Comparison of ENCODE assay signal across 8 mouse cellular contexts in genomic region chrX:7878495-7878894, GRCm38 (mm10). TPM values are rescaled to one million over a fixed set of nuclear protein-coding genes. Genes with fewer than 3 reads are reported as not detected.
DNase-seq lines count a peak whose midpoint lies in the region; ATAC-seq and TF ChIP-seq lines count a peak whose summit lies in the region.

No protein-coding gene starts in this region.

- TF ChIP-seq POLR2A in heart, adult 2 months (IDR thresholded peaks at IDR 0.05; ENCODE audit: insufficient read depth, low read depth, low read length) = no peak
- TF ChIP-seq POLR2A in thymus, adult 2 months (IDR thresholded peaks at IDR 0.05; ENCODE audit: control insufficient read depth, extremely low read depth, insufficient read depth, low read length, poor library complexity) = no peak

- H3K9ac ChIP-seq in heart, adult 2 months (ENCODE audit: low read depth, low read length) = peak overlapping the region; percentile 57
- H3K9ac ChIP-seq in embryonic facial prominence, embryonic 14.5 days (ENCODE audit: low read depth, low read length) = peak overlapping the region; percentile 54
- peak overlapping the region; percentile 30 for H3K9ac ChIP-seq in intestine, embryonic 14.5 days (ENCODE audit: low read length)
- peak overlapping the region; percentile 59 for H3K9ac ChIP-seq in midbrain, embryonic 14.5 days (replicated peaks; ENCODE audit: low read length)

- no peaks in the 10 kb centered on the region for H3K4me1 ChIP-seq in heart, adult 2 months (ENCODE audit: control insufficient read depth, insufficient read depth, low read length)
- peaks cover 13% of the 10 kb centered on the region for H3K4me1 ChIP-seq in thymus, adult 2 months (replicated peaks; ENCODE audit: control insufficient read depth, insufficient read depth, low read length)
- H3K4me1 ChIP-seq in embryonic facial prominence, embryonic 14.5 days (ENCODE audit: control insufficient read depth, insufficient read depth, low read length) = no peaks in the 10 kb centered on the region
- H3K4me1 ChIP-seq in intestine, embryonic 14.5 days (replicated peaks; ENCODE audit: control insufficient read depth, insufficient read depth, low read length) = no peaks in the 10 kb centered on the region; the same call in 1 of the 2 replicates
- H3K4me1 ChIP-seq in midbrain, embryonic 14.5 days (ENCODE audit: control insufficient read depth, insufficient read depth, low read length) = no peaks in the 10 kb centered on the region; the same call in 1 of the 2 replicates

- peak; percentile 10 for ATAC-seq in embryonic facial prominence, embryonic 14.5 days (ENCODE audit: low read depth)
- peak; percentile 13 for ATAC-seq in intestine, embryonic 14.5 days (replicated peaks; ENCODE audit: low FRiP score, low TSS enrichment, low read depth)
- ATAC-seq in midbrain, embryonic 14.5 days (ENCODE audit: low FRiP score, low TSS enrichment) = peak; percentile 15; the same call in 1 of the 2 replicates

- peak overlapping the region; percentile 5; the same call in 1 of the 2 replicates for H3K27ac ChIP-seq in heart, adult 2 months
- no peak overlapping the region for H3K27ac ChIP-seq in thymus, adult 2 months (ENCODE audit: control insufficient read depth, insufficient read depth, low read length)
- H3K27ac ChIP-seq in embryonic facial prominence, embryonic 14.5 days (replicated peaks; ENCODE audit: low read depth, low read length) = no peak overlapping the region
- H3K27ac ChIP-seq in intestine, embryonic 14.5 days (ENCODE audit: low read depth) = no peak overlapping the region
- peak overlapping the region; percentile 60; the same call in 1 of the 2 replicates for H3K27ac ChIP-seq in midbrain, embryonic 14.5 days (replicated peaks; ENCODE audit: low read depth, low read length)

- no peaks in the 10 kb centered on the region for H3K79me2 ChIP-seq in heart, adult 2 months (replicated peaks; ENCODE audit: control insufficient read depth, insufficient read depth, low read length)

- H3K36me3 ChIP-seq in heart, adult 2 months (ENCODE audit: control insufficient read depth, insufficient read depth, low read length) = no peaks in the 10 kb centered on the region
- peaks cover 6% of the 10 kb centered on the region; the same call in 1 of the 2 replicates for H3K36me3 ChIP-seq in thymus, adult 2 months (ENCODE audit: control insufficient read depth, insufficient read depth, low read length)
- peaks cover 12% of the 10 kb centered on the region; the same call in 1 of the 2 replicates for H3K36me3 ChIP-seq in embryonic facial prominence, embryonic 14.5 days (ENCODE audit: control insufficient read depth, insufficient read depth, low read length)
- H3K36me3 ChIP-seq in intestine, embryonic 14.5 days (ENCODE audit: control insufficient read depth, insufficient read depth, low read length) = peaks cover 12% of the 10 kb centered on the region; the same call in 1 of the 2 replicates
- 0 out of 2 replicates have a peak, but pooled peaks cover 7% of the 10 kb centered on the region for H3K36me3 ChIP-seq in midbrain, embryonic 14.5 days (ENCODE audit: control insufficient read depth, insufficient read depth, low read length)

- H3K27me3 ChIP-seq in heart, adult 2 months (ENCODE audit: control insufficient read depth, insufficient read depth, low read length) = no peaks in the 10 kb centered on the region
- no peaks in the 10 kb centered on the region for H3K27me3 ChIP-seq in thymus, adult 2 months (ENCODE audit: control insufficient read depth, insufficient read depth, low read length)
- no peaks in the 10 kb centered on the region for H3K27me3 ChIP-seq in embryonic facial prominence, embryonic 14.5 days (replicated peaks; ENCODE audit: control insufficient read depth, insufficient read depth, low read length)
- no peaks in the 10 kb centered on the region for H3K27me3 ChIP-seq in intestine, embryonic 14.5 days (replicated peaks; ENCODE audit: control insufficient read depth, insufficient read depth, low read length)
- H3K27me3 ChIP-seq in midbrain, embryonic 14.5 days (ENCODE audit: control insufficient read depth, insufficient read depth, low read length) = no peaks in the 10 kb centered on the region

- WGBS in heart, adult 2 months = 18% methylated on average over 21 of the region's 21 CpGs
- WGBS in thymus, adult 2 months = 5% methylated on average over 17 of the region's 21 CpGs
- WGBS in embryonic facial prominence, embryonic 14.5 days = 42% methylated on average over 12 of the region's 21 CpGs
- 12% methylated on average over 21 of the region's 21 CpGs for WGBS in intestine, embryonic 14.5 days
- WGBS in midbrain, embryonic 14.5 days = 27% methylated on average over 21 of the region's 21 CpGs

- intact Hi-C loops in heart, adult 2 months (cut with DNase I) = no loop called here

- TF ChIP-seq CTCF in heart, adult 2 months (IDR thresholded peaks at IDR 0.05) = no peak
- TF ChIP-seq CTCF in thymus, adult 2 months (IDR thresholded peaks at IDR 0.05; ENCODE audit: borderline replicate concordance, control insufficient read depth, extremely low read depth, insufficient read depth, low read length, poor library complexity) = no peak

- peak in 1 of 2 experiments; percentile 37 for DNase-seq in heart, adult 2 months
- DNase-seq in heart, postnatal 4 days = no peak
- peak; percentile 19 for DNase-seq in thymus, adult 2 months
- DNase-seq in thymus, postnatal 0 days (ENCODE audit: low spot score) = no peak
- no peak for DNase-seq in embryonic facial prominence, embryonic 14.5 days (ENCODE audit: low spot score)
- DNase-seq in intestine, embryonic 14.5 days (ENCODE audit: low spot score) = peak; percentile 53
- DNase-seq in midbrain, embryonic 14.5 days = no peak
- DNase-seq in ovary, adult 18-20 months (ENCODE audit: low spot score) = no peak

- no peaks in the 10 kb centered on the region for H3K9me3 ChIP-seq in embryonic facial prominence, embryonic 14.5 days (ENCODE audit: control insufficient read depth, low read length)
- no peaks in the 10 kb centered on the region for H3K9me3 ChIP-seq in intestine, embryonic 14.5 days (ENCODE audit: control insufficient read depth, low read length)
- H3K9me3 ChIP-seq in midbrain, embryonic 14.5 days (ENCODE audit: control insufficient read depth, low read length) = no peaks in the 10 kb centered on the region

- no peak for TF ChIP-seq EP300 in heart, adult 2 months (IDR thresholded peaks at IDR 0.05; ENCODE audit: insufficient read depth, low read depth, low read length)

- peak overlapping the region; percentile 54 for H3K4me3 ChIP-seq in heart, adult 2 months
- H3K4me3 ChIP-seq in thymus, adult 2 months (ENCODE audit: control insufficient read depth, insufficient read depth, low read length) = peak overlapping the region; percentile 78
- H3K4me3 ChIP-seq in embryonic facial prominence, embryonic 14.5 days (ENCODE audit: low read depth, low read length) = peak overlapping the region; percentile 46
- peak overlapping the region; percentile 42 for H3K4me3 ChIP-seq in intestine, embryonic 14.5 days (ENCODE audit: low read depth, low read length)
- H3K4me3 ChIP-seq in midbrain, embryonic 14.5 days (replicated peaks; ENCODE audit: low read depth, low read length) = peak overlapping the region; percentile 50

- peak overlapping the region; percentile 76 for H3K4me2 ChIP-seq in embryonic facial prominence, embryonic 14.5 days (ENCODE audit: low read depth, low read length)
- H3K4me2 ChIP-seq in intestine, embryonic 14.5 days (ENCODE audit: low read length) = peak overlapping the region; percentile 67
- peak overlapping the region; percentile 79 for H3K4me2 ChIP-seq in midbrain, embryonic 14.5 days (ENCODE audit: low read length)

RNA-seq across cellular contexts. Expression of gene Pim2, which starts 0.4 kb away (rescaled TPM):
- total RNA-seq in heart, adult 2 months (2021) = 1 to 10 TPM; 2.6 to 4.0 TPM
- 4.7 and 5.7 TPM in 2 replicates for polyA plus RNA-seq in heart, adult 2 months (2012; rRNA removed)
- 1 to 10 TPM; 3.3 to 5.0 TPM for total RNA-seq in heart, postnatal 4 days (2021)
- polyA plus RNA-seq in thymus, adult 2 months (2012; rRNA removed) = 53.6 and 54.6 TPM in 2 replicates
- 14.0 and 14.5 TPM in 2 replicates for polyA plus RNA-seq in thymus, postnatal 0 days (2015; fragmentation: Nextera tagmentation; extraction: Ambion mirVana)
- polyA plus RNA-seq in embryonic facial prominence, embryonic 14.5 days (2014; fragmentation: Nextera tagmentation; extraction: Ambion mirVana) = 4.8 and 6.1 TPM in 2 replicates
- 5.8 and 7.5 TPM in 2 replicates for polyA plus RNA-seq in intestine, embryonic 14.5 days (2014; fragmentation: Nextera tagmentation; extraction: Ambion mirVana)
- polyA plus RNA-seq in midbrain, embryonic 14.5 days (2014; fragmentation: Nextera tagmentation; extraction: Ambion mirVana) = 13.9 and 18.8 TPM in 2 replicates

RNA-seq across cellular contexts. Expression of gene Slc35a2, which starts 5.3 kb away (rescaled TPM):
- 10 to 100 TPM; 14.8 to 15.0 TPM for total RNA-seq in heart, adult 2 months (2021)
- 25.2 and 31.9 TPM in 2 replicates for polyA plus RNA-seq in heart, adult 2 months (2012; rRNA removed)
- total RNA-seq in heart, postnatal 4 days (2021) = 10 to 100 TPM; 15.5 to 17.7 TPM
- polyA plus RNA-seq in thymus, adult 2 months (2012; rRNA removed) = 81.7 and 100 TPM in 2 replicates
- polyA plus RNA-seq in thymus, postnatal 0 days (2015; fragmentation: Nextera tagmentation; extraction: Ambion mirVana) = 24.5 and 28.3 TPM in 2 replicates
- polyA plus RNA-seq in embryonic facial prominence, embryonic 14.5 days (2014; fragmentation: Nextera tagmentation; extraction: Ambion mirVana) = 28.6 and 30.0 TPM in 2 replicates
- polyA plus RNA-seq in intestine, embryonic 14.5 days (2014; fragmentation: Nextera tagmentation; extraction: Ambion mirVana) = 12.3 and 12.6 TPM in 2 replicates
- polyA plus RNA-seq in midbrain, embryonic 14.5 days (2014; fragmentation: Nextera tagmentation; extraction: Ambion mirVana) = 17.4 and 24.6 TPM in 2 replicates

RNA-seq across cellular contexts. Expression of gene Pqbp1, which starts 20.6 kb away (rescaled TPM):
- total RNA-seq in heart, adult 2 months (2021) = 10 to 100 TPM; 20.4 to 25.1 TPM
- polyA plus RNA-seq in heart, adult 2 months (2012; rRNA removed) = 30.7 and 42.6 TPM in 2 replicates
- 10 to 100 TPM; 35.0 to 37.7 TPM for total RNA-seq in heart, postnatal 4 days (2021)
- 101 and 109 TPM in 2 replicates for polyA plus RNA-seq in thymus, adult 2 months (2012; rRNA removed)
- 142 and 154 TPM in 2 replicates for polyA plus RNA-seq in thymus, postnatal 0 days (2015; fragmentation: Nextera tagmentation; extraction: Ambion mirVana)
- polyA plus RNA-seq in embryonic facial prominence, embryonic 14.5 days (2014; fragmentation: Nextera tagmentation; extraction: Ambion mirVana) = 92.3 and 98.1 TPM in 2 replicates
- polyA plus RNA-seq in intestine, embryonic 14.5 days (2014; fragmentation: Nextera tagmentation; extraction: Ambion mirVana) = 90.5 and 99.5 TPM in 2 replicates
- polyA plus RNA-seq in midbrain, embryonic 14.5 days (2014; fragmentation: Nextera tagmentation; extraction: Ambion mirVana) = 181 and 219 TPM in 2 replicates

RNA-seq across cellular contexts. Expression of gene Timm17b, which starts 20.7 kb away (rescaled TPM):
- 10 to 100 TPM; 43.4 to 45.0 TPM for total RNA-seq in heart, adult 2 months (2021)
- polyA plus RNA-seq in heart, adult 2 months (2012; rRNA removed) = 40.2 and 45.1 TPM in 2 replicates
- 10 to 100 TPM; 57.3 to 61.3 TPM for total RNA-seq in heart, postnatal 4 days (2021)
- 66.8 and 74.8 TPM in 2 replicates for polyA plus RNA-seq in thymus, adult 2 months (2012; rRNA removed)
- 118 and 135 TPM in 2 replicates for polyA plus RNA-seq in thymus, postnatal 0 days (2015; fragmentation: Nextera tagmentation; extraction: Ambion mirVana)
- polyA plus RNA-seq in embryonic facial prominence, embryonic 14.5 days (2014; fragmentation: Nextera tagmentation; extraction: Ambion mirVana) = 170 and 176 TPM in 2 replicates
- 150 and 157 TPM in 2 replicates for polyA plus RNA-seq in intestine, embryonic 14.5 days (2014; fragmentation: Nextera tagmentation; extraction: Ambion mirVana)
- polyA plus RNA-seq in midbrain, embryonic 14.5 days (2014; fragmentation: Nextera tagmentation; extraction: Ambion mirVana) = 171 and 214 TPM in 2 replicates

RNA-seq across cellular contexts. Expression of gene Gm10491, which starts 29.1 kb away (rescaled TPM):
- not detected for total RNA-seq in heart, adult 2 months (2021)
- not detected in 2 replicates for polyA plus RNA-seq in heart, adult 2 months (2012; rRNA removed)
- total RNA-seq in heart, postnatal 4 days (2021) = not detected
- polyA plus RNA-seq in thymus, adult 2 months (2012; rRNA removed) = not detected in 2 replicates
- not detected in 2 replicates for polyA plus RNA-seq in thymus, postnatal 0 days (2015; fragmentation: Nextera tagmentation; extraction: Ambion mirVana)
- polyA plus RNA-seq in embryonic facial prominence, embryonic 14.5 days (2014; fragmentation: Nextera tagmentation; extraction: Ambion mirVana) = not detected in 2 replicates
- not detected in 2 replicates for polyA plus RNA-seq in intestine, embryonic 14.5 days (2014; fragmentation: Nextera tagmentation; extraction: Ambion mirVana)
- polyA plus RNA-seq in midbrain, embryonic 14.5 days (2014; fragmentation: Nextera tagmentation; extraction: Ambion mirVana) = not detected in 2 replicates

Comparison
In these comparisons a context has a peak if more than half of its experiments do, and no peak if none do; other contexts are left out.
1. DNase-seq: peak in thymus, adult 2 months (single experiment) and intestine, embryonic 14.5 days (single experiment); none in heart, postnatal 4 days (single experiment), thymus, postnatal 0 days (single experiment), embryonic facial prominence, embryonic 14.5 days (single experiment), midbrain, embryonic 14.5 days (single experiment) and ovary, adult 18-20 months (single experiment).
2. H3K27ac ChIP-seq: peak in heart, adult 2 months (single experiment) and midbrain, embryonic 14.5 days (single experiment); none in thymus, adult 2 months (single experiment), embryonic facial prominence, embryonic 14.5 days (single experiment) and intestine, embryonic 14.5 days (single experiment).
3. Peak in every context shown above with its lines, with median percentiles within 50 percentile points of each other: H3K4me3 ChIP-seq, H3K9ac ChIP-seq, ATAC-seq and H3K4me2 ChIP-seq.